Mouse (Mus musculus): ENCODE measurements around the gene Map7d2.

Map7d2 gene

DNA sequence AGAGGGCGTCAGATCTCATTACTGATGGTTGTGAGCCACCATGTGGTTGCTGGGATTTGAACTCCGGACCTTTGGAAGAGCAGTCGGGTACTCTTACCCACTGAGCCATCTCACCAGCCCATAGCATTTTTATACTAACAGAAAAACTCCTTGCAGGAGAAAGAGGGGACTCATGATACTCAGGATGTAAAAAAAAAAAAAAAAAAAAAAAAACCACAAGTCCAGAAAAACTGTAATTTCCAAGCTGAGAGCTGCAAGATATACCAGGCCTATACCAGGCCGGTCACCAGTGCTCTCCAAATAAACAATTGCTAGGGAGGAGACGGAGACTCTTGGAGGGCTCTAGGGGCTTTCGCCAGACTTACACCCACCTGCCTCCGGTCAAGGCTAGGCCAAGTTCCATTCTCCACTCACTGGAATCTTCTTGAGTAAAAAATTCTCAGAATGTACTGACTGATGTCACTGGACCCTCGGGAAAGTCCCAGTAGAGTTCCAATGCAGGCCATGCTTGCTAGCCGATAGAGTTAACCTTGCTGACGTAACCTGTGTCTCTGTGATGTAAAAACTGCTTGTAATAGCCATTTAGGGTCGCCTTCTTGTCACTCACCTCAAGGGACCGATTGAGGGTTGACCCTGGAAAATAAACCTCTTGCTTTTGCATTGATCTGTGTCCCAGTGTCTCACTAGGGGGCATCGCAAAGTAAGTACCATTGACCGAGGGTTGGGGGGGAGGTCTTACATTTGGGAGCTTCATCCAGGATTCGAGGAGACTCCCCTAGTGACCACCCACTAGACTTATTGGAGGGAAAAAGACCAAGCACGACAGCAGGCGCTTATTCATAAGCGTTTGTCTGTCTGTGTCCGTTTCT is 95.7 kb downstream of the Map7d2 start:
- DNase-seq (ENCODE audit: low spot score in 2 of 2): no peak

DNA sequence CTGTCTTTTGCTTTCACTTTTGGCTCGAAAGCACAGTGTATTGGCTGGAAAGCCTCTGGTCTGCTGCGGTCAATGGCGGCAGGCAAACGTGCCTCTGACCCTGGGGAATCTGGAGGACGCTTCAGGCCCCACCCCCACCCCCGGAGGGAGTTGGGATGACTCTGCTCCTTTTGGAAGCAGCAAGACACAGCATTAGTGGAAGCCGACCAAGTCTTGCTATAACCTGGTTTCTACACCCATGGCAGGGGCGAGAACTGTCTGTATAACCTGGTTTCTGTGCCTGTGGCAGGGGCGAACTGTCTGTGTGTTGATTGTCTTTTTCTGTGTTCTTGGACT is 96.3 kb downstream of the Map7d2 start:
- no peak for DNase-seq (ENCODE audit: low spot score in 2 of 2)

- DNase-seq (ENCODE audit: low spot score in 2 of 2): no peak
Observed at GRCm38 (mm10) chrX:159515599-159515998, 101.2 kb downstream of the Map7d2 start.

DNA sequence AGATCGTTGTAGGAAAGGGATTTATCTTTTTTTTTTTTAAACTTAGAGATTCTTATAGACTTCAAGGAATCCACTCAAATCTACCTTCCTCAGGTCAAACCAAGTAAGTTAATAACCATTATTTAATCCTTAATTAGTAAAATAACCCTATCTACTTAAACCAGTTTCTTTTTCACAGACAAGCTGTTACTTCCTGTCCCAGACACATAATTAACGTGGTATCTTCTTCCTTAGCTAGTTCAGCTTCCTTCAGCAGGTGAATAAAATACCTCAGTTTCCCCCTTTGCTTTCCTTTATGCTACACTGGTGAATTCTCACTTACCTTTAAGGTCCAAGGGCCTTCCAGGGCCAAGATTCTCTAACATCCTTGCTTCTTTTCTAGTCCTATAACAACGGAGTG is 107.4 kb downstream of the Map7d2 start:
- no peak for DNase-seq (ENCODE audit: low spot score in 2 of 2)

GRCm38 (mm10) chrX:159522651-159523050 is 108.3 kb downstream of the Map7d2 start:
- DNase-seq (ENCODE audit: low spot score in 2 of 2): no peak

DNA sequence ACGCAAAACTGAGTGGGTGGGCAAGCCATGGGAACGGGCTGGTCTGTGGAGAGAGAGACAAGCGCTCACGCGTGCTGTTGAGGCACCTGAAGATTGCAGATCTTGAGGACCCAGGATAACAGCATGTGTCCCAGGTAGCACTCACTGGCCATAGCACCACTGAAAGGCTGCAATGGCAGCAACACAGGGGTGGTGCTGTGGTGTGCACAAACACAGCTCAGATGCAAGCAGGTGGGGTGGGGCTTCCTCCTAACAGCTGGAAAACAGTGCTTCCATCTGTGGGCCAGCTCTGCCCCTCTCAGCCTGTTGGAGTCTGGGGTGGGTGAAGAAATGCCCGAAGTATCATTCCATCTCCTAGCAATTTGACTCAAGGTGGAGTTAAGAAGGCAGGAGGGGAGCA is 112.0 kb downstream of the Map7d2 start, which contains the start of gene Bclaf3:
Gene Bclaf3, plus strand, starts transcription at position 301 of the 400 bp plus-strand sequence.
- no peak for DNase-seq (ENCODE audit: low spot score in 2 of 2)

GRCm38 (mm10) chrX:159532427-159532810 is 118.0 kb downstream of the Map7d2 start:
- peak; percentile 95 to 96 for DNase-seq (ENCODE audit: low spot score in 2 of 2)

DNA sequence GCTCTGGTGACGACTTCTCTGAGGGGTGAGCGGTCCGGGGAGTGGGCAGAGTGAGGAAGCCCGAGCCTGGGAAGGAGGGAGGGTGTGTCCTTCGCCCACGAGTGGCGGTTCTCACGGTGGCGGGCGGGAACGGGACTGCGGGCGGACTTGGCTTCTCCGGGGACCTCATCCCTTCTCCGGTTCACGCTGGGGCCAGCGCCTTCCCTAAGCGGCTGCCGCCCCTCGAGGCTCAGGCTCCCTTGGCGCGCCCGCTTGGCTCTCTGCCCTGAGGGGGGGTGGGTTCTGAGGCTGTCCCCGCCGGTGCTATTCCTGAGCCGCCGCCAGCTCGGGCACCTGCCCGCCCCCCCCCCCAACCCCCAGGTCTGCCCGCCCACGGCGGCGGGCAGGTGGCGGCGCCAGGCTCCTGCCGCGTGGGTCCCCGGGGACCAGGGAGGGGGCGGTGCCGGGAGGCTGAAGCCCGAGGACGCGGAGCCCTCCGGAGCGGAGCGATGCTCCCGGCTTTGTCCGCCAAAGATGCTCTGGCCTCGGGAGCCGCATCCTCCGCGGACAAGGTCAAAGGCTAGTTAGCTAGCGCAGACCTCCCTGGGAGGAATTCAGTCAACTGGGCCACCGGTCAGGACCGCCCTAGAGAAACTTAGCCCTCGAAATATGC is 118.6 kb downstream of the Map7d2 start:
- peak; percentile 13 to 28 for DNase-seq (ENCODE audit: low spot score in 2 of 2)

- no peak for DNase-seq (ENCODE audit: low spot score in 2 of 2)
Observed at GRCm38 (mm10) chrX:159541936-159542335, 127.6 kb downstream of the Map7d2 start.

DNA sequence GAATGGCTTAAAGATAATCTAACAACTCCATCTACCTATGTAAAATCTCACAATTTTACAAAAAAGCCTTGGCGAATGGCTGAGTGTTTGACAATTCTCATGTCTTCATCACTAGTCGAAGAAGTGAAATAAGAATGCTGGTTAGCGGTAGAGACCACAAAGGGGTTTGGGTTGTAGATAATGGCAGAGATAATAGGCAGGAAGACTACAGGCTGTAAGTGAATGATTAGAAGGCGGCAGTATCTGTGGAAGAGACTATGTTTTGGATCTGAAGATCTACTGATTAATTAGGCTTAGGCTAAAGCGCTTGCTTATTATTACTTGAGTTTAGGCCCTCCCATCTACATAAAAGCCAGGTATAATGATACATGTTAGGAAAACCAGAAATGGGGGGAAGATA is 132.7 kb downstream of the Map7d2 start:
- DNase-seq (ENCODE audit: low spot score in 2 of 2): no peak
